Mouse (Mus musculus) cortical plate, adult 2 months (tissue): ENCODE data around the gene Ell.

ENCODE experiments used
- CTCF ChIP-seq: fragments of 200-500 bp; IDR thresholded peaks from 2 replicates; pipeline ENCODE4 v1.5.1; 2011; ENCODE audit warnings: mild to moderate bottlenecking, control low read depth, low read length; ENCODE audit not compliant: insufficient read depth; ENCODE audit errors: extremely low read depth
- POLR2A ChIP-seq: fragments of 200-500 bp; IDR thresholded peaks from 2 replicates; pipeline ENCODE4 v1.6.1; 2011; ENCODE audit warnings: mild to moderate bottlenecking, low read length, control low read depth; ENCODE audit not compliant: insufficient read depth; ENCODE audit errors: extremely low read depth

DNA sequence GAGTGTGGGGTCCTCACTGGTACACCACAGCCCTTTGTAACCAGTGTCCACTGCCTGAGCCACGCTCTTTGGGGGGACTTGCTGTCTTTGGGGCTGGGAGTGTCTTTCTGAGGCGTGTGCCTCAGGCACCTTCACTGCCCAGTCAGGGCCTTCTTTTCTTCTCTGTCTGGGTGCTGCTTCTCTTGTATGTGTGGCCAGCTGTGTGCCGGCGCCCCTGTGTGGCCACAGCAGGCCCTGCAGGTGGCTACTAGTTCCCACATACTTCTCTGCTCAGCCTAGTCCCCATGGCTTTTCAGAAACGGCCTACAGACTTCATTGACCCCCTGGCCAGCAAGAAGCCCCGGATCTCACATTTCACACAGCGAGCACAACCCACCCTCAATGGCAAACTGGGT, 46.0 kb downstream of the Ell start:
- TF ChIP-seq CTCF, result peak; percentile 64
- TF ChIP-seq POLR2A, result no peak
